Mouse (Mus musculus): ENCODE results near the gene Eif2b1.

DNA sequence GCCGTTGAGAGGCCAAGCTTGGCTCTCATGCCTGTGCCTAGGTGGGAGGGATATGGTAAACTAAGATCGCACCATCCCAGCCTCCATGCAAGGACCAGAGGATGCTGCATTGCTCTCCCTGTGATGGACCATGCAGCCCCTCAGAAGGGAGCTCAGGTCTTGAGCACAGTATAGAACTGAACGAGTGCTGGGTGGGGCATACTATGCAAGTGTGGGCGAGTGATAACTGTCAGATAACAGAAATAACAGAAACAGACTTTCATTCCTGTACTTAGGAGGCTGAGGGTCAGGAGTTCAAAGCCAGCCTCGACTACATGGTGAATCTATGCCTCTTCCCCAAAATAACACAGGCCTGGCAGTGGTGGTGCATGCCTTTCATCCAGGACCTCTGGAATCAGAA, 43.9 kb downstream of the Eif2b1 start:
- TF ChIP-seq GATA1 (IDR thresholded peaks at IDR 0.05; ENCODE audit: borderline replicate concordance, low read length) = no peak
- TF ChIP-seq FLI1 (IDR thresholded peaks at IDR 0.05; ENCODE audit: low read length) = no peak

All from megakaryocyte, embryonic 14.5 days (primary cell).